Mouse (Mus musculus) liver, adult 2 months (tissue): Measurements from ENCODE around the gene Bpifc.

Source experiments
- CTCF ChIP-seq: fragments of 200-500 bp; IDR thresholded peaks from 2 replicates; pipeline ENCODE4 v1.5.1; 2011; ENCODE audit warnings: low read depth, low read length, control low read depth
- POLR2A ChIP-seq: fragments of 200-500 bp; IDR thresholded peaks from 2 replicates; pipeline ENCODE4 v1.6.1; 2011; ENCODE audit warnings: low read length, control low read depth; ENCODE audit not compliant: insufficient read depth; ENCODE audit errors: extremely low read depth

GRCm38 (mm10) chr10:86018813-86019212 is 7.1 kb upstream of the Bpifc start:
- TF ChIP-seq CTCF: no peak
- TF ChIP-seq POLR2A: no peak
